Mouse (Mus musculus) heart, adult 9 months (tissue): ENCODE measurements around the gene Stx11.
A peak's percentile ranks its signal among the peaks of the same experiment; 100 is the strongest.

ENCODE experiments used
- DNase-seq, 2 experiments: peaks; one replicate each; pipeline ENCODE4 v3.0.0; 2022; ENCODE audit warnings: low spot score in 2 of 2

The Stx11 gene

DNA sequence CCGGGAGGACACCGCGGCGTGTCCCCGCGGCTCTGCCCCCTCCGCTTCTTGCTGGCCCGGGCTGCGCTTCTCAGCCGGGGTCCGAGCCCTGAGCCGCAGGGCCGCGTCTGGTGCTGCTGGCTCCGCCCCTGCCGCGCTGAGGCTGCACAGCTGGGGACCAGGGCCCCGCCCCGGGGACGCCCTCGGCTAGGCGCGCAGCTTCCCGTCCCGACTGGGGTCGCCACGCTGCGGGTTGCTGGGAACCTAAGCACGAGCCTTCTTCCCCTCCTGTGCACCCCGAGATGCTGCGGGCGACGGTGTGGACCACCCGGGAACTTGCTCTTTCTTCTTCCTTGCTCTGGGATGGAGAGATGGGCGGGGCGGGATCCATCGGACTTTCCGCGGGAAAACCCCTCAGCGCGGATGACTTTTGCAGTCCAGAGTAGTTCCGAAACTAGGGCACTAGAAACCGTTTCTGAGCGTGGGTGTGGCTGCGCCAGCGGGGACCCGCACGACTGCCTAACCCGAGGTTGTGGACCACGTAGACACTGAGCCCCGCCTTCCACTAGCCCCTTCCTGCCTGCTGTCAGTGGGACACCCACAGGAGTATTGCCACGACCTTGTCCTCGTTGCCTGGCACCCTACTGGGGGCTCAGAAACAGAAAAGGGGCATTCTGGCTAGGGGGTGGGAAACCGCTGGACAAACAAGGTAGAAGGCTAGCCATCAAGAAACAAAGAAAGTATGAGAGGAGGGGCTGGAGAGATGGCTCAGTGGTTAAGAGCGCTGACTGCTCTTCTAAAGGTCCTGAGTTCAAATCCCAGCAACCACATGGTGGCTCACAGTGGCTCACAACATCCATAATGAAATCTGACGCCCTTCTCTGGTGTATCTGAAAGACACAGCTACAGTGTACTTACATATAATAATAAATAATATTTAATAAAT, at the start of gene Stx11:
Gene Stx11, minus strand, starts transcription at position 148 of the 925 bp plus-strand sequence.
- DNase-seq = peak; percentile 68 to 72

DNA sequence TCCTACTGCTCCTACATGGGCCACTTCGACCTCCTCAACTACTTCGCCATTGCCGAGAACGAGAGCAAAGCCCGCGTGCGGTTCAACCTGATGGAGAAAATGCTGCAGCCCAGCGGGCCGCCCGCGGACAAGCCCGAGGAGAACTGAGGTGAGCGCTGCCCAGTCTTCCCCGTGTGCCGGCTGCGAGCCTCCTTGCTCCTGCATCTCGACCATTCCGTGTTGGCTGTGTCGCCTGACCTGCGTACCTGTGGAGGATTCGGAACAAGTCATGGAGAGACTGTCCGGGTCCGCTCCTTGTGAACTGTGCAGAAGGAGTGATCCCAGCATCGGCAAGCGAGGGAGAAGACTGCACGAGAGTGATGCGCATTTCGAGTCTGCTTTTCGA, 44.6 kb upstream of the Stx11 start:
- no peak for DNase-seq

DNA sequence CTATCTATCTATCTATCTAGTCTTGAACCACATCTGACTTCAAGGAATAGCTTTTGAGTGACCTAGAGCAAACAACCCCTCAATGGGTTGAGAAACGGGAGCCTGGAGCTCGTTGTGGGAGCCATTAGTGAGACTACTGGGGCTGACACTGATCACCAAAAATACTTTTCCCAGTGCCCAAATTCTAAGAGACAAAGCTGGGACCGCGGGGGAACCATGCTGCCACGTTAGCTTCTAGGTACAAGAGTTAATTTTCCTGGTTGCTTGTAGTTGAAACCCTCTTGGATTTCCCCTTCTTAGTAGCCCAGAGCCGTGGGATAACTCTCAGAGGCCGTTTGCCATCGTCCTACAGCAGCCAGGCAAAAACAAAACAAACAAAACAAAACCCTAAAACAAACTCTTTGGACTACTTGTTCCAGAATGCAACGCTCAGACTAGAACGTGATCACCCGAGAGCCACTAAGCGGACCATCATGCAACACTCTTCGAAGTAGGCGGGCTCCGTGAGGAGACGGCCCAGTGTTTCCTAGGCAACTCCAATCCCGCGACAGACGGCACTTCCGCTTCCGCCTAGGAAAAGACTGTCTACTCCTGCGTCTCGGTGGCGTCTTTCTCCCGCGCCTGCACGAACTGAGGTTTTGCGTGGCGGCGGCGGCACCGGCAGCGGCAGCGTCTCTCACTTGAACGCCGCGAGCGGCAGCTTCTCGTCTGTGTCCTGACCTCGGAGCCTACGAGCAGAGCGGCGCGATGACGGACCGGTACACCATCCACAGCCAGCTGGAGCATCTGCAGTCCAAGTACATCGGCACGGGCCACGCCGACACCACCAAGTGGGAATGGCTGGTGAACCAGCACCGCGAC, 44.0 kb upstream of the Stx11 start:
- peak; percentile 97 for DNase-seq

DNA sequence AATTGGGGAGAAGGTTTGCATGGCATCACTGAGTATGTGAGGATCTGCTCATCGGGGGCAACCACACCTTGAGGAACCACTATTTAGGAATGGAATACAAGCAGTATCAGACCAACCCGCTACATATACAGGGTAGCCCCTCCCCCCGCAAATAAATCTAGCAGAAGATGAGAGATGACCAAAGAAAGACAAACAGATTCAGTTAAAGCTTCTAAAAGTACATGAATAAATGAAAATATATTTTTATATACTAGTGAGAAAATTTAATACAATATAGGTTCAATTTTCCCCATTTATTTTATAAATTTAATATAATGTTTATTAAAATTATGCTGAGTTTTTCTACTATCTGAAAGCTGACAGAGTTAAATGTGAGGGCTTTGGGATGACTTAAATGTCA, 40.9 kb upstream of the Stx11 start, which contains the start of gene Sf3b5:
Gene Sf3b5, plus strand, starts transcription at position 301 of the 400 bp plus-strand sequence.
- no peak for DNase-seq

DNA sequence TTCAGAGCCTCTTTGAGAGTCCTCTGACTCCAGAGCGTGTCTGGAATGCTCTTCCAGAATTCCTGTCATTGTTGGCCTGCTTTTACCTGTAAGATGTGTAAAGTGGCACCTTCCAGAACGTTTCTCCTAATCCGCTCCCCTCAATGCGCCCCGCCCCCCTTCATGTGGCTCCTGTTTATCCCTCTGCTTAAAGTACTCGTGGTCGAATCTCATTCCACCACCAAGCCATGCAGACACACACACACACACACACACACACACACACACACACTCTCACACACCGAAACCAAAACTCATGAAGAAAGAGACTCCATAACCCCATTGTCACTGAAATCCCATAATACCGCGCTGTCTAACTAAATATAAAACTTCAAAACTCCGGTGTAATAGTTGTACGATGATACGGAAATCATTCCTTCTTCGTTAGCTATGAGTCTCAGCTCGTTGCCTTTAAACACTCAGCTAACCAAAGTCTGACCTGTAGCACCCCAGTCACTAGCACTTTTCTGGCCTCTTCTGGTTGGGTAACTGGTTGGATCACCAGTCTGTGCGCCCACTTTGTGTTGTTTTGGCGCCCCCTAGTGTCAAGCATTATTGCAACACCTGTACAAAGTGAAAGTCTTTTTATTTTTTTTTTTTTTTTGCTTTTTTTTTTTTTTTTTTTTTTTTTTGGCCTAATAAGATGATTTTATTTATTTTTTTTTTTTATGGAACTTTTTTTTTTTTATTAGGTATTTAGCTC, 32.8 kb upstream of the Stx11 start:
- peak; percentile 44 to 80 for DNase-seq

DNA sequence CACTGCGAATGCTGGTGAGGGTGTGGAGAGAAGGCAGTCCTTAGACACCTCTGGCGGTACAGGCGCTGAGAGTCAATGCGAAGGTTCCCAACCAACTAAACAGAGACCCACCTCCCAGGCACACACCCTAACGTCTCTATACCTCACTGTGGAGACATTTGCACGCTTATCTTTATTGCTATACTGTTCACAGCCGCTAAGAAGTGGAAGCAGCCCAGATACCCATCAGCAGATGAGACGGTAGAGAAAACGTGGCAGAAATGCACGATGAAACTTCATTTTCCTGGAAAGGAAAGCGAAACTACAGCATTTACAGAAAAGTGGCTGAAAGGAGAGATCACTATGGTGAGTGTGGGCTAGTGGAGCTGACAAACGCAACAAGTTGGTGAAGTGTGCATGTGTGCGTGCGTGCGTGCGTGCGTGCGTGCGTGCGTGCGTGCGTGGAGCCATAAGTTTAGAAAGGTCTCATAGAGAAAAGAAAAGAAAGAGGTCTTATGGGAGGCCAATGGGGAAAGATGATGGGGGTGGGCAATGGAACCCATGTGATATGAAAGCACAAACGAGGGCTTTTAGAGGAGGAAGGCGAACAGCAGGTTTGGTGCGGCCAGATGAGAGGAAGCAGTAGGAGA, 29.4 kb upstream of the Stx11 start:
- DNase-seq = no peak

DNA sequence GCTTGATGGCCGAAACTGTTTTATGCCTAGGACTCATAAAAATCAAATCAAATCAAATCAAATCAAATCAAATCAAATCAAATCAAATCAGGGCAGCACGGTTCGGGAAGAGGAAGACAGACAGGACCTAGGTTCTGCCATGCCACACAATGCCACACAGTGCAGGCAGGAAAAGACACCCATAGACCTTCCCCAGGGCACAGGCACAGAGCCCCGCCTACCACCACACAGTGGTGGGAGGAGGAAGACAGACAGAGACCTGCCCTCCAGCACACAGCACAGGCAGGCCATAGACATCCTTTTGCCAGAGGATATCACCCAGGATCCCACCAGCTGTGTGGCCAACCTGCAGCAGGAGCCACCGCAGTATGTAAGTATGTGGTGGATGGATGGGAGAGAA, 27.9 kb upstream of the Stx11 start:
- no peak for DNase-seq

DNA sequence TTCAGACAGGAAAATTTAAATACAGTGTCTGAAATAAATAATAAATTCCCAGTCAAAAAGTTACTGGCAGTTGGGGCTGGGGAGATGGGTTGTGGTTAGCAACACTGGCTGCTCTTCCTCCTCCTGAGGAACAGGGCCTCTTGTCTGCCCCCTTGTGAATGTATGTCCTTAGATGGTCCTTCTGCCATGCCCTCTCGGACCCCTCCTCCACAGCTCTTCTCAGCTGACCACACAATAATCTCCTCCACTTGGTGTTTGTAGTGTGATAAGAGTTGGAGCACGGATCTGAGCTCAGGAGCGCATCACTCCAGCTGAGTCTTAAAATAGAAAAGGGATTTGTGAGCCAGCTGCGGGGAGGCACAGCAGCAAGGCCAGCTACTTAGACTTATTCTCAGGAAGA, 22.8 kb upstream of the Stx11 start:
- peak; percentile 39 to 47 for DNase-seq

DNA sequence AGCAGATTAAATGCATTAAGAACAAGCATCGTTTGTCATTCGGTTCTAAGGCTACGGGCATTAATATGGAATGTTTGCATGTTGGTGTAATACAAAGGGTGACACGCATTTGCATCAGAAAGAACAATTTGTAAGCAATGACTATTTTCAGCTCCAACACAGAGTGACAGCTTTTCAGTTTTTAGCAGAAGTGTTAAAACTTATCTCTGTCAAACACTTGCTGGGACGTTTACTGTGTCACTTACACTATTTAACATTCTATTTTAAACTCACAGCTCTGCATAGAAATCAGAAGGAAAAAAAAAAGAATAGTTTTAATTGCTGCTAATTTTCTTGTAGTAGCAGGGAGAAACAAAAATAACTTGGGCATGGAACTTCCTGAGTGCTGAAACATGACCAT, 22.4 kb upstream of the Stx11 start:
- DNase-seq = no peak

DNA sequence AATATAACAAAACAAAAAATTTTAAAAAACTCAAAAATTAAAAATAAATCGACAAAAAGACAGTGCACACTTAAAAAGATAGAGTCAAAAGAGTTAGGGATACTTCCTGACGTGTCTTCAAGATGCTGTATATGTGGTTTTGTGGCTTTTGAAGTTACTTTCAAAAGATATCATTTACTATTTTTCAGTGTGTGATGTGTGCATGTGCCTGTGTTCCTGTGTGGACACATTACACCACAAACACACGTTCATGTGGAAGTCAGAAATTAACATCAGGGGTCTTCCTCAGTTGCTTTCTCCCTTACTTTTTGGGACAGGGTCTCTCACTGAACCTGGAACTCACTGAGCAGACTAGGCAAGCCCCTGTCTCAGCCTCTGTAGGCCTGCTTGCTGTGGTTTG, 20.9 kb upstream of the Stx11 start:
- DNase-seq = no peak

DNA sequence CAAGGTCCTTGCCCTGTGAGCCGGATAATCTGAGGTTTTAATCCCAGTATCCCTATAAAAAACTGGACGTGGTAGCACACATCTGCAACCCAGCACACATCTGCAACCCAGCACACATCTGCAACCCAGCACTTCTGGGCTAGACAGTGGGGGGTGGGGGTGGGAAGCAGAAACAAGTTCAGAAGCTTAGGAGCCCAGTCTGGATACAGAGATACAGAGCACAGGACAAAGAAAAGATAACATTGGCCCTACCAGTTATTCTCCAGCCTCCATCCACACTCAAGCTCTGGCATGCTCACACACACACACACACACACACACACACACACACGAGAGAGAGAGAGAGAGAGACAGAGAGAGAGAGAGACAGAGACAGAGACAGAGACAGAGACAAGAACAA, 19.4 kb upstream of the Stx11 start:
- no peak for DNase-seq

DNA sequence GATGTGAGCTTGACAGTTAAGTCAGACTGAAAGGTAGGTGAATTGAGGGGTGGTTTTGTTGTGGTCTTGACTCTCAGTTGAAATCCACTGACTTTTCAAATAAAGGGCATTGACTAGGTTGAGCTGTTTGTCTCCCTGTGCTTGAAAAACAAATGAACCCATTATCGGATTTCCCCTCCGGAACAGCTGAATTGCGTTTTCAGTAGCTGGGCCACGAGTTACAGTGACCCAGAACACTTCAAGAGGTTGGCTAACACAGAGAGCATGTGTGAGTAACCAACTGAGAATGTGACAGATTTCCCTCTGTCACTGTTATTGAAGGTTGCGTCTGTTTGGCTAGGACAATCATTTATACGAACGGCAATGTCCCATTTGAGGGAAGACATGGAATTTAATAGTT, 17.0 kb upstream of the Stx11 start:
- peak in 1 of 2 experiments; percentile 11 for DNase-seq

DNA sequence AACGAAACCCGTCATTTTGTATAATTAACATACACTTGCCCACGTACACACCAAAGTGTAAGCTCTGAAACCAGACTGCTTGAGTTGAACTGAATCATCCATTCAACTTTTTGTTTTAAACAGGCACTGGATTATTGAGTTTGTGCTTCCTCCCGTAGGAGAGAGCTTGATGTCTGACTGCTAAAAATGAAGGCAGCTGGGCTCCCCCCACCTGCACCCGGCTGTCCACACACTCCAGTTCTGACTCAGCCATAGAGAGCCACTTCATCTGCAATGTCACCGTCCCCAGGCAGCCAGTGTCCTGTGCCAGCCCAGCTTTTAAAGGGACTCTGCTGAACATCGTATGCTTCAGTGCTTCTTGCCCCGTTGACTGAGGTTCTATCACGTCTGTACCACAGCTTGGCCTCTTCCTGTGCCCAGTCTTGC, 13.7 kb upstream of the Stx11 start:
- peak; percentile 16 to 48 for DNase-seq

DNA sequence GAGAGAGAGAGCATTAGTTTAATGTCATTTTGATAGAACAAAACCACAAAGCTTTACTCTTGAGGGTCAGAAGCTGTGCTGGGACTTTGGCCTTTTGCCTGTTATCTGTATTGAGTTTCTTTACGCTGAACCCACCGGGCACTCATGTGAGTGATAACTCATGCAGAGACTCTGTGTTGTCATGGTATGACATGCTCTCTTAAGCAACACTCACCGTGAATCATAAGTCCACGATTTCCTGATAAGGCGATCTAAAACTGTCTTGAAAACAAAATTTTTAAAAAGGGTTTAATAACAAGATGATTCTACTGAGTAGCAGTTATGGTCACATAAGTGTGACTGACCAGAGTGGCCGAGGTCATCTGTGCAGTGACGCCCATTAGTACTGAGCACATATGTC, 12.5 kb upstream of the Stx11 start:
- no peak for DNase-seq

DNA sequence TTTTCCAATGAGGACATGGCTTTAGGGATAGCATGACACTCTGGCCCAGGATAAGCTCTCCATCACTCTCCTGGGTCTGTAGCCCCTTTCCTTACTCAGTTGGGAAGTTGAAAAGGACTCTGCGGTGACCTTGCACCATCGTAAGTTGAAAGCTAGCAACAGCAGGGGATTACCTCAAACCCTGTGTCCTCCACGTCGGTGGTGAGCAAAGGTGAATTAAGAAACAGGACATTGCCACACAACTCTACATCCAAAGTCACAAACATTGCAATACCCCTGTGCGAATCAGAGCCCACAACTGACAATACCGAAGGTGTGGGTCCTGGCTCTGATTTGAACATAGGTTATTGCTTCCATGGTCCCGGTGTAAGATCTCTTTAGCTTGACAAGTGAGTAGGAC, 11.9 kb upstream of the Stx11 start:
- DNase-seq = no peak

DNA sequence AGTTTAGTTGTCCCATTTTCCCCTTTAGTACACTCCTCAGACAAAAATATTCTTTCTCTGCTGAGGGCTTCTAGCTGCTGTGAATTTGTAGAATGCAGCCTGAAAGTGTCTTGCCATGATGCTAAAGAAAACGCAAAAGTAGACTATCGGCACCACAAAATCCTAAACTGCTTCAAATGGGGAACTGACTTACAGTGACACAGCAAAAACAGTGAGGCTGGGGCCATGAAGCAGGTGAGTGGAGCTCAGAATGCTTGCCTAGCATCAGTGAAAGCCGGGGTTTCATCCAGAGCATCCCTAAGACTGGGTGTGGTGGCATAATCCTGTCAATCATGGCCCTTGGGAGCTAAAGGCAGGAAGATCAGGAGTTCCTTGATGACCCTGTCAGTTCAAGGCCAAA, 11.4 kb upstream of the Stx11 start:
- no peak for DNase-seq

DNA sequence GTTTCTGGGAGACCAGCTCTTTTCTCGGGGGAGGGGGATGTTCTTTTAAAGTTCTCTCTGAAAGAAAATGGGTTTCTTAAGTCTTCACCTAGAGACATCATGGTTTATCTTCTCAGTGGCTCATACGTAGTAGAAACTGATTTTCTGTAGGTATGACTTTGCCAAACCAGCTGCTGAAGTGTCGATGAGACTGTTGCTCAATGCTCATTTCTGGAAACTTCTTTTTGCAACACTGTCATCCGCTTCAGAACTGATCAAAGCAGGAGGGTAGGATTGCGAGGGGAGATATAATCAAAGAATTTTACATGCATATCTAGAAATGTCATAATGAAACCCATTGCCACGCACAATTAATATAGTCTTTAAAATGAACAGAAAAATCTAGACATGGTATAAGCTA, 10.5 kb upstream of the Stx11 start:
- no peak for DNase-seq

DNA sequence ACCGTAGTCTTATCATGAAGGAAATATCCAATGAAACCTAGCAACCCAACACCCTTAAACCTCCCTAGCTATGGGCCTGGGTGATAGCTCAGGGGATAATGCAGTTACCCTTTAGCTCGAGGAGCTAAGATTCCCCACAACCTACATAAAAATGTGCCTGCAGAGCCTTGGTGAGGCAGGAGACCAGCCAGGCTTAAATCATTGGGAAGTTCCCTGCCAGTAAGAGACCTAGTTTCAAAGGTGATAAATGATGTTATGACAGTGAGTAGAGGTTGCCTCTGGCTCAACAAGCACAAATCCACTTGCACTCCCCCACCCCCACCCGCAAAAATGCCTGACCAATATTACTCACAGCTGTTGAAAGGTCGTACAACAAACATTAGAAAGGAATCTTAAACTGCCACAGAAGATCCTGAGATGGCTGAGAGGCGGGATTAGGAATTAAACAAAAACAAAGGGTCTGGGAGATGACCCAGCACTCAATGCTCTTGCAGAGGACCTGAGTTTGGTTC, 1.6 kb upstream of the Stx11 start:
- no peak for DNase-seq

DNA sequence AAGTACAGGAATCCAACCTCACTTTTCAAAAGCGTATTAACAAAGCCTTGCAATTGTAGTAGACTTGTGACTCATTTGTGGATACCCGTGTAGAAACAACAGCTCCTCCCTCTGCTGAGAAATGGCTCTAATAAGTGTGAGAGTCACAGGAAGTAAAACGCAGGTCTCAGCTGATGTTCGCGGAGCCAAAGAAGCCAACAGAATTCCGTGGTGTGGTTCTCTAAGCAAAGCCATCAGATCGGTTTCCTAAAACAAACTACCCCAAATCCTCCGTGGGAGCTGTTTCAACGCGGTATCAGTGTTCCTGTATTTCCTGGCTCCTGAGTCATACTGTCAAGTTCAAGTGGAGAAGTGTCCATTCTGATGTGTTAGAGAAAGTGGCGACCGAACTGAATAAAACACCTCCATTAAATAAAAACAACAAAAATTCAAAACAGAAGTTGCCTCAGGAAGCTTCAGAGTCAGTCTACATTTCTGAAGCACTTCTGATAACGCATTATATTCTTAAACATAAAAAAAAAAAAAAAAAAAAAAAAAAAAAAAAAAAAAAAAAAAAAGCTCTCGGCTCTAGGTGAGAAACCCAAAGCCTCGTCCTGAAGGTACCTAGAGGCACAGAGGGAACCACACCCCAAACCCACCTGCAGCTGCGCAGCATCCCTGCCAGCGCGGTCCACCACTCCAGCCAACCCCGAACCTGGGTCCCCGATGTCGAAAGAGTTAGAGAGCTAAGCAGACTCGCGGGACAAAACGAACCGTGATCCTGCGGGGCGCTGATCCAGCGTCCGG, 543 bp downstream of the Stx11 start:
- peak; percentile 17 to 21 for DNase-seq

DNA sequence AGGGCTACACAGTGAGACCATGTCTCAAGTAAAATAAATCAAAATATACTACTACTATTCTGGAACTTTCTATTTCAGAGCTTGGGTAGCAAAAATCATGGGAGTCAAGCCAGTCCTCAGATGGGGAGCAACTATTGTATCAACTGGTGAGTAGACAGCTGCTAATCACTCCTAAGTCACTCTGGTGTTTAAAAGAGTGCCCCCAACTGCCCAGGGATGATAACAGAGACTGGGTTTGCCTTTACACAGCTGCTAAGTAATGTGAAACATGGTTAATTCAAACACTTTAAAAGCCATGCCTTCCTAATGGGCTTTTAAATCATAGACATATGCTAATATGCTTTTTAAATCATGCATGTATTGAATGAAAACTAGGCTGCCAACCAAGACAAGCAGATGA, 1.9 kb downstream of the Stx11 start:
- DNase-seq = no peak
